Mouse (Mus musculus) C2C12 (cell line): ENCODE data around the gene Abhd2.

ENCODE experiments used
- CEBPB ChIP-seq: IDR thresholded peaks from one replicate; pipeline ENCODE4 v1.6.1; 2011; ENCODE audit warnings: low read depth, mild to moderate bottlenecking, control low read depth, moderate library complexity
- CTCF ChIP-seq: IDR thresholded peaks from one replicate; pipeline ENCODE4 v1.5.1; 2011; ENCODE audit not compliant: control insufficient read depth, insufficient read depth, insufficient read length
- FOSL1 ChIP-seq: IDR thresholded peaks from one replicate; pipeline ENCODE4 v1.8.0; 2011; ENCODE audit warnings: mild to moderate bottlenecking, low read length; ENCODE audit not compliant: poor library complexity, insufficient read depth, severe bottlenecking
- MAX ChIP-seq: IDR thresholded peaks from one replicate; pipeline ENCODE4 v1.6.1; 2011; ENCODE audit warnings: mild to moderate bottlenecking, control low read depth
- USF1 ChIP-seq: IDR thresholded peaks from one replicate; pipeline ENCODE4 v1.6.1; 2011; ENCODE audit warnings: low read depth, mild to moderate bottlenecking, control low read depth, moderate library complexity

GRCm38 (mm10) chr7:79314517-79314916 lies 41.5 kb downstream of the Abhd2 start:
- TF ChIP-seq CTCF (no peak), FOSL1 (no peak), MAX (no peak), CEBPB (no peak), USF1 (no peak)
